Mouse (Mus musculus) liver, embryonic 12.5 days (tissue): ENCODE data around the gene Nanog. TPM values are rescaled to one million over a fixed set of nuclear protein-coding genes. Genes with fewer than 3 reads are reported as not detected.

ENCODE experiments used
- polyA plus RNA-seq: library from polyadenylated mRNA; unstranded; fragments of >200 nt; fragmentation: Nextera tagmentation; extraction: Ambion mirVana; gene quantifications from 2 replicates; pipeline ENCODE4 v1.2.1, GENCODE M21; 2016

Gene Nanog
- polyA plus RNA-seq, 1 experiment from 2014 or later, result not detected

Other genes with a start within 250 kb of the Nanog start
- gene Rimklb, start 208.7 kb upstream of the Nanog start, polyA plus RNA-seq, result 2.1 and 3.1 TPM in 2 replicates
- gene Mfap5, start 201.6 kb upstream of the Nanog start, polyA plus RNA-seq, result 0.48 and 0.68 TPM in 2 replicates
- gene Aicda, start 153.7 kb upstream of the Nanog start, polyA plus RNA-seq, result 0.05 TPM in 1 of 2 replicates, not detected in the other
- gene Apobec1, start 105.0 kb upstream of the Nanog start, polyA plus RNA-seq, result 3.7 and 4.1 TPM in 2 replicates
- gene Gdf3, start 97.4 kb upstream of the Nanog start, polyA plus RNA-seq, result 7.9 and 8.4 TPM in 2 replicates
- gene Dppa3, start 81.1 kb upstream of the Nanog start, polyA plus RNA-seq, result not detected in 2 replicates
- gene Slc2a3, start 94.2 kb downstream of the Nanog start, polyA plus RNA-seq, result 35.5 and 38.7 TPM in 2 replicates
- 2.0 and 2.4 TPM in 2 replicates for gene Foxj2, start 112.4 kb downstream of the Nanog start, polyA plus RNA-seq
- gene C3ar1, start 148.7 kb downstream of the Nanog start, polyA plus RNA-seq, result 1.5 TPM in 2 replicates
- 28.3 and 32.9 TPM in 2 replicates for gene Necap1, start 167.0 kb downstream of the Nanog start, polyA plus RNA-seq
- gene Clec4a1, start 214.4 kb downstream of the Nanog start, polyA plus RNA-seq, result 1.8 and 2.6 TPM in 2 replicates
- 1.2 TPM in 2 replicates for gene Clec4a3, start 245.0 kb downstream of the Nanog start, polyA plus RNA-seq